Mouse (Mus musculus) liver, adult 2 months (tissue): ENCODE measurements at regions not wholly inside any gene's neighbourhood (a gene's known extent, or its start where the extent isn't known, plus 50 kb on each side); places are given as distances from the start of the nearest gene placed in this dataset.

Experiments
- CTCF ChIP-seq: fragments of 200-500 bp; IDR thresholded peaks from 2 replicates; pipeline ENCODE4 v1.5.1; 2011; ENCODE audit warnings: low read depth, low read length, control low read depth
- POLR2A ChIP-seq: fragments of 200-500 bp; IDR thresholded peaks from 2 replicates; pipeline ENCODE4 v1.6.1; 2011; ENCODE audit warnings: low read length, control low read depth; ENCODE audit not compliant: insufficient read depth; ENCODE audit errors: extremely low read depth

DNA sequence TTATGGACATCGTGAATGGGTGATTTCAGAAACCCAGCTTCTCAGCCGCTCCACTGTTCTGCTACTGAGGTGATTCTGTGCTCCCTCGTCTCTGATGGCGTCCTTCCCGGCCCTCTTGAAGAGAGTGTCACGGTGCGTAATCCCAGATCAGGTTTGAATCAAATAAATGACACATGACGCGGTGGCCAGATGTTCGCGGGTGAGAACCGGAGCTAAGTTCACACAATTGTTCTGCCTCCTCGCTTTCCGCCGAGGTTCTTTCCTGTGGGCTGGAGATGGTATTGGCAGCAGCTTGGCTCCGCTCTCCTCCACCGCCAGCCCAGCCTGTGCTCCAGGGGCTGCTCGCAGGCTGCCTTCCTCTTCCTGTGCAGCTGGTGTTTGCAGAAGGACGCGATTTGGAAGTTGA, 142.7 kb downstream of the Kdr start:
- TF ChIP-seq POLR2A (no peak), CTCF (no peak)
